Mouse (Mus musculus) liver, embryonic 14.5 days (tissue): ENCODE measurements around the gene Smarca4.

Source experiments
- CTCF ChIP-seq: IDR thresholded peaks from 2 replicates; pipeline ENCODE4 v1.5.1; 2016; ENCODE audit warnings: antibody characterized with exemption, low read depth, control low read depth
- EP300 ChIP-seq: IDR thresholded peaks from 2 replicates; pipeline ENCODE4 v1.6.1; 2016; ENCODE audit warnings: antibody characterized with exemption, low read depth

DNA sequence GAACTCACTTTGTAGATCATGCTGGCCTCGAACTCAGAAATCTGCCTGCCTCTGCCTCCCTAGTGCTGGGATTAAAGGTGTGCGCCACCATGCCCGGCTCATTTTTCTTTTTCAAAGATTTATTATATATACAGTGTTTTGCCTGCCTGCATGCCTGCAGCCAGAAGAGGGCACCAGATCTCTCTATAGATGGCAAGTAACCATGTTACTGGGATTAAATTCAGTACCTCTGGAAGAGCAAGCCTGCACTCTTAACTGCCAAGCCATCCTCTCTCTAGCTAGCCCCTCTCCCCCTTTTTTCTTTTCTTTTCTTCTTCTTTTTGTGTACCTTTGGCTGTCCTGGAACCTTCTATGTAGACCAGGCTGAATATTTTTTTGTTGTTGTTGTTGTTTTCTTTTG lies 14.7 kb downstream of the Smarca4 start:
- peak; percentile 71 for TF ChIP-seq CTCF
- no peak for TF ChIP-seq EP300
